Mouse (Mus musculus) embryonic facial prominence, embryonic 10.5 days (tissue): ENCODE data around the gene Lrrtm1. TPM values are rescaled to one million over a fixed set of nuclear protein-coding genes. Genes with fewer than 3 reads are reported as not detected.
A peak's percentile ranks its signal among the peaks of the same experiment; 100 is the strongest.

Source experiments
- DNase-seq: peaks from one replicate; pipeline ENCODE4 v3.0.0-alpha.2; 2017; ENCODE audit warnings: low spot score
- H3K27ac ChIP-seq: fragments of 300-500 bp; sonication (generic); replicated peaks from 2 replicates; pipeline ENCODE4 v1.5.1; 2016; ENCODE audit warnings: mild to moderate bottlenecking
- H3K27me3 ChIP-seq: fragments of 300-500 bp; sonication (generic); replicated peaks from 2 replicates; pipeline ENCODE4 v1.6.1; 2016; ENCODE audit warnings: low read depth, mild to moderate bottlenecking; ENCODE audit not compliant: poor library complexity, severe bottlenecking
- H3K36me3 ChIP-seq: fragments of 300-500 bp; sonication (generic); replicated peaks from 2 replicates; pipeline ENCODE4 v1.6.1; 2016; ENCODE audit warnings: mild to moderate bottlenecking, moderate library complexity
- H3K4me1 ChIP-seq: fragments of 300-500 bp; sonication (generic); 2 replicates; pipeline ENCODE4 v1.6.1; 2016
- H3K4me3 ChIP-seq: fragments of 300-500 bp; sonication (generic); 2 replicates; pipeline ENCODE4 v1.5.1; 2016; ENCODE audit warnings: mild to moderate bottlenecking, moderate library complexity
- H3K9me3 ChIP-seq: fragments of 300-500 bp; sonication (generic); 2 replicates; pipeline ENCODE4 v1.6.1; 2016; ENCODE audit warnings: mild to moderate bottlenecking
- WGBS: fragments of 180-500 bp; shearing (Covaris S2); methylation state at CpG from one replicate; pipeline ENCODE4 v1.1.7; 2016; 5-methylcytosine and 5-hydroxymethylcytosine counted together
- polyA plus RNA-seq: library from polyadenylated mRNA; unstranded; fragments of >200 nt; fragmentation: Nextera tagmentation; extraction: Ambion mirVana; gene quantifications from 2 replicates; pipeline ENCODE4 v1.2.1, GENCODE M21; 2016

Lrrtm1 gene
- 3.6 and 4.9 TPM in 2 replicates for polyA plus RNA-seq

- peak within 1 kb of the TSS; percentile 74 for H3K27ac ChIP-seq
- WGBS: under 1% methylated on average over 53 of the region's 53 CpGs
- peaks cover 75% of the 10 kb centered on the region for H3K27me3 ChIP-seq
- H3K4me1 ChIP-seq: peaks cover 23% of the 10 kb centered on the region
- H3K4me3 ChIP-seq: peak within 1 kb of the TSS; percentile 63
- peak; percentile 76 for DNase-seq
- H3K9me3 ChIP-seq: no peaks in the 10 kb centered on the region
- no peaks in the 10 kb centered on the region for H3K36me3 ChIP-seq
Measured at GRCm38 (mm10) chr6:77242601-77243406, at the start of gene Lrrtm1. Gene Lrrtm1 (plus strand): TSS chr6:77242689.

- Histone ChIP-seq H3K36me3 (no peaks in the 10 kb centered on the region), H3K4me1 (0 out of 2 replicates have a peak, but pooled peaks cover 2% of the 10 kb centered on the region), H3K27me3 (no peaks in the 10 kb centered on the region), H3K9me3 (no peaks in the 10 kb centered on the region), H3K4me3 (no peak overlapping the region), H3K27ac (no peak overlapping the region)
- DNase-seq: no peak
- WGBS: 90% methylated on average over 3 of the region's 3 CpGs
Measured at GRCm38 (mm10) chr6:77196650-77197049, 45.8 kb upstream of the Lrrtm1 start.

DNA sequence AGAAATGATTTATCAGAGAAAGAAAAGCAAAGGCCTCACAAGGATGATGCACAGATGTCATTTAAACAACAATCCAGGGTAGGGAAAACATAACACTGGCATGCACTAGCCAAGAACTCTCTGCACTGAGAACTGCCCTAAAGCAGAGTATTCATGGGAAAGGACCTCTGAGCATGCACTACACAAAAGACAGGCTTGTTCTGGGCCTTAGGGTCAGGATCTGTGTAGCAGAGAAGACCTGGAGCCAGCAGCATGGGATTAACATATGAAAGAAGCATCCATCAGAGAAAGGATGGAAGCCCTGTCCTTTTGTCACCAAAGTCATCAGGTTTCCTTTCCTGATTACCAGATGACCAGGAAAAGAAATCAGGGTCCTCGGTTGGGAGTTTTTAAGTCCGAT lies 43.1 kb upstream of the Lrrtm1 start:
- H3K4me3 ChIP-seq: no peak overlapping the region
- H3K4me1 ChIP-seq: 0 out of 2 replicates have a peak, but pooled peaks cover 2% of the 10 kb centered on the region
- no peaks in the 10 kb centered on the region for H3K36me3 ChIP-seq
- WGBS: 53% methylated on average over 2 of the region's 2 CpGs
- DNase-seq: no peak
- H3K9me3 ChIP-seq: no peaks in the 10 kb centered on the region
- H3K27me3 ChIP-seq: no peaks in the 10 kb centered on the region
- no peak overlapping the region for H3K27ac ChIP-seq

GRCm38 (mm10) chr6:77209183-77209582 lies 33.3 kb upstream of the Lrrtm1 start:
- WGBS: 89% methylated on average over 1 of the region's 1 CpGs
- H3K4me3 ChIP-seq: no peak overlapping the region
- 0 out of 2 replicates have a peak, but pooled peaks cover 6% of the 10 kb centered on the region for H3K4me1 ChIP-seq
- H3K36me3 ChIP-seq: no peaks in the 10 kb centered on the region
- H3K9me3 ChIP-seq: no peaks in the 10 kb centered on the region
- DNase-seq: no peak
- H3K27me3 ChIP-seq: no peaks in the 10 kb centered on the region
- H3K27ac ChIP-seq: no peak overlapping the region

GRCm38 (mm10) chr6:77209929-77210328 lies 32.6 kb upstream of the Lrrtm1 start:
- H3K4me3 ChIP-seq: no peak overlapping the region
- no peak for DNase-seq
- WGBS: 85% methylated on average over 3 of the region's 3 CpGs
- no peaks in the 10 kb centered on the region for H3K36me3 ChIP-seq
- 0 out of 2 replicates have a peak, but pooled peaks cover 6% of the 10 kb centered on the region for H3K4me1 ChIP-seq
- no peaks in the 10 kb centered on the region for H3K27me3 ChIP-seq
- H3K9me3 ChIP-seq: no peaks in the 10 kb centered on the region
- no peak overlapping the region for H3K27ac ChIP-seq

DNA sequence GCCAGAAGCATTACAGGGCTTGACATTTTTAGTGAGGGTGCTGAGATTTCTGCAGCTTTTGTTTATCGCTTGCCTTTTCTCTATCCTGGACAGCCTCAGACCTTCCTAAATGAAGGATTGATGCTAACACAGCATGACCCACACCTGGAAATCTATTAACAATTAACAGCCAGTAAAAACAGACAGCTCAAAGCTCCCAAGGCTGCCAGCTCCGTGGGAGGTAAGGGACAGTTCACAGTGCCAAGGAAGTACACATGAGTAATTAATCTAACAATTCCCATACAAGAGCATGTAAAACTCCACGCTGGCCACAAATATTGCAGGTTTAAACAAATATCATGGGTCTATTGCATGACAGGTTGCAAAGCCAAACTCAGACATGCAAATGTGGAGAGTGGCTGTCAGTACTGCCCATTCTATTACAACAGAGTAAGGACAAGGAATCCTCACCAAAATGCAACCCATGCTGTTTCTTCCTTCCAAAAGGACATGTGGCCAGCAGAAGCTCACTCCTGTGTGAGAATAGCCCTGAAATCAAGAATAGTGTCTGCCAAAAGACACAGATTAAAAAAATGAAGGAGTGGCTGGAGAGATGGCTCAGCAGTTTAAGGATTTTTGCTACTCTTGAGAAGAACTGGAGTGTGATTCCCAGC lies 28.6 kb upstream of the Lrrtm1 start:
- Histone ChIP-seq H3K27me3 (no peaks in the 10 kb centered on the region), H3K27ac (no peak overlapping the region), H3K9me3 (no peaks in the 10 kb centered on the region), H3K4me1 (0 out of 2 replicates have a peak, but pooled peaks cover 6% of the 10 kb centered on the region), H3K4me3 (no peak overlapping the region), H3K36me3 (no peaks in the 10 kb centered on the region)
- 46% methylated on average over 3 of the region's 3 CpGs for whole genome bisulfite sequencing
- no peak for DNase-seq

DNA sequence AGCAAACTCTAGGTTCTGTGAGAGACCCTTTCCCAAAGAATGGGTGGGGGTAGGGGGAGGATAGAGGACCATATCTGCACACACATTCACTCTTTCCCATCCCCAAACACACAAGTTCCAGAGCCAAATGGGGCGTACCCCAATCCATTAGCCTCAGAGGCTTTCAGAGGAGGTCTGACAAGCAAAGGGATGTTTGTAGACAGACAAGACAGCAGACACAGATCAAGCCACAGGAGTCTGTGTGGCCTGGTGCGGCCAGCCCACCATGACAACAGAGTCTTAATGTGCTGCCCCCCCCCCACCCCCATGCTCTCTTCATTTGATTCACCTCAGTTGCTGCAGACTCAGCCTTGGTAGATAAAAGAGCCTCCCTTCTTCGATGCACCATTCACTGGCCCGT lies 27.2 kb upstream of the Lrrtm1 start:
- Histone ChIP-seq H3K27me3 (no peaks in the 10 kb centered on the region), H3K4me1 (0 out of 2 replicates have a peak, but pooled peaks cover 6% of the 10 kb centered on the region), H3K27ac (no peak overlapping the region), H3K9me3 (no peaks in the 10 kb centered on the region), H3K36me3 (no peaks in the 10 kb centered on the region), H3K4me3 (no peak overlapping the region)
- DNase-seq: no peak
- 79% methylated on average over 4 of the region's 4 CpGs for WGBS

GRCm38 (mm10) chr6:77218875-77219274 lies 23.6 kb upstream of the Lrrtm1 start:
- H3K9me3 ChIP-seq: no peaks in the 10 kb centered on the region
- no peak overlapping the region for H3K27ac ChIP-seq
- DNase-seq: peak; percentile 13
- H3K4me1 ChIP-seq: 0 out of 2 replicates have a peak, but pooled peaks cover 2% of the 10 kb centered on the region
- H3K36me3 ChIP-seq: no peaks in the 10 kb centered on the region
- no peak overlapping the region for H3K4me3 ChIP-seq
- H3K27me3 ChIP-seq: no peaks in the 10 kb centered on the region

DNA sequence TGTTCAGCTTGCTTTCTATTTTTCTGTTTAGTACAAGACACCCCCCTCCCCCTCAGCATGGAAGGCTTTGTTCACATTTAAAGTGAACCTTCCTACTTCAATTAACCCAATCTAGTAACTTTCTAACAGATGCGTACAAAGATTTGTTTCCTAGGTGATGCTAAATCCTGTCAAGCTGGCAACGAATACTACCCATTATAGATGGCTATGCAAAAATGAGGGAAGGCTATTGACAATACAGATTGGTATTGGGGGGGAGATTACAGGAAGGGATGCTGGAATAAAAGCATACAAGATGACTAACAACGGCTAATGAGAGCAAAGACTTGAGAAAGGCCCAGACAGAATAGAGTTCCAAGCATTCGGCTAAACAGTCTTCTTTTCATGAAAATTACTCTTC lies 21.7 kb upstream of the Lrrtm1 start:
- no peak for DNase-seq
- Histone ChIP-seq H3K4me3 (no peak overlapping the region), H3K27me3 (no peaks in the 10 kb centered on the region), H3K9me3 (no peaks in the 10 kb centered on the region), H3K27ac (no peak overlapping the region), H3K4me1 (no peaks in the 10 kb centered on the region), H3K36me3 (no peaks in the 10 kb centered on the region)
- WGBS: 67% methylated on average over 4 of the region's 4 CpGs

DNA sequence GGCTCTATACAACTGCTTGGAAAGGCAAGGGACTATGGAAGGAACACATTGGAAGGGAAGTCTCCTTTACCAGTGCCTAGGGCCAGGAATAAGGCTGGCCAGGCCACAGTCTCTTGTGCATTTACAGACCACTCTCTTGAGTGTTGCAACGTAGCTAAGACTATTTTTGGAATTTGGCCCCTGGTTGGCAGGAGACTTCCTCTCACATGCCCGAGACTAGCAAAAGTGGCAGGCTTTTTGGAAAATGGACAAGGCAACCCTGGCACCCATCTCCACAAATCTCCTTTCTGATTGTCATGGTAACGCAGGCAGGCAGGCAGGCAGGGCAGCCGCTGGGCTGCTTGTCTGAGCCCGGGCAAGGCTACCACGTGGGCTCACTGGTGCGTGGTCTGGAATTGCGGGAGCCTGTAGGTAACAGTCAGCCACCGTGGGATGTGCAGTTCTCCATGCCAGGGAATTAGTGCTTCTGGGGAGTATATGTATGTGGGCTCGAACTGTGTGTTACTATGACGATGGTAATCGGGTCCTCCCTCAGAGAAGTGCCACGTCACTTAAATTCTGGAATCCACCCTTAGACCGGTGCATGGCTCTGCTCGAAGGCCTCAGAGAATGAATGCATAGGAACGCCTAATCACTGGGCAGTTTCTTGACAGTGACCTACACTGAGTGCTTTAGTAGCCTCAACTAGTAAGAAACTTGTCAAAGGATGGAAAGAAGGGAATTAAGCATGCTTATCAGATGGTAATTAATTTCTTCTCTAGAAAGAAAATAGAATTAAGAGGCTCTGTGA lies 19.4 kb upstream of the Lrrtm1 start:
- Histone ChIP-seq H3K9me3 (no peaks in the 10 kb centered on the region), H3K36me3 (no peaks in the 10 kb centered on the region), H3K27me3 (no peaks in the 10 kb centered on the region), H3K4me3 (no peak overlapping the region), H3K4me1 (no peaks in the 10 kb centered on the region), H3K27ac (no peak overlapping the region)
- 69% methylated on average over 16 of the region's 16 CpGs for WGBS
- DNase-seq: no peak

DNA sequence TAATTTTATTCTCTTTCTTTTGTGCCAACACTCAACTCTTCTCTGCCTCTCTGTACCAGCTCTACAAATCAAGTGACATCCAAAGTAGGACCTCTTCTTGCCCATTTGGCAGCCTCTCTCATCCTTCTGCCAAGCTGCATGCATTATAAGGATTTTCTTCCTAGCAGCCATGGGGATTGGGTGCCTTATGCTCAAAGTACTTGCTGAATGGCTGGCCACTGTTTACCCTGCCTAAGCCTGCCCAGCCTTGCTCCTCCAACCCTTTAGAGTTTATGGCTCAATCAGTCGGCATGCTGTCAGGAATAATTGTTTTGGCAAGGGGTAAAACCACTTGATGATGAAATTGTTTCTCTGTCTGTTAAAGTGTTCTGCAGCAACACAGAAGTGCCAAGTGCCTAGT lies 2.1 kb upstream of the Lrrtm1 start:
- peaks cover 23% of the 10 kb centered on the region for H3K4me1 ChIP-seq
- H3K27me3 ChIP-seq: peaks cover 51% of the 10 kb centered on the region
- H3K27ac ChIP-seq: no peak overlapping the region
- H3K9me3 ChIP-seq: no peaks in the 10 kb centered on the region
- no peak for DNase-seq
- H3K36me3 ChIP-seq: no peaks in the 10 kb centered on the region
- H3K4me3 ChIP-seq: no peak overlapping the region
- 50% methylated on average over 1 of the region's 1 CpGs for WGBS

- Histone ChIP-seq H3K27ac (peak overlapping the region; percentile 74), H3K9me3 (no peaks in the 10 kb centered on the region), H3K4me1 (peaks cover 23% of the 10 kb centered on the region), H3K4me3 (peak overlapping the region; percentile 63), H3K27me3 (peaks cover 82% of the 10 kb centered on the region), H3K36me3 (no peaks in the 10 kb centered on the region)
- under 1% methylated on average over 43 of the region's 43 CpGs for WGBS
- DNase-seq: peak; percentile 76
Measured at GRCm38 (mm10) chr6:77243541-77244231, 1.2 kb downstream of the Lrrtm1 start.
